Mouse (Mus musculus): Measurements from ENCODE around the gene Tnfsf11.

DNA sequence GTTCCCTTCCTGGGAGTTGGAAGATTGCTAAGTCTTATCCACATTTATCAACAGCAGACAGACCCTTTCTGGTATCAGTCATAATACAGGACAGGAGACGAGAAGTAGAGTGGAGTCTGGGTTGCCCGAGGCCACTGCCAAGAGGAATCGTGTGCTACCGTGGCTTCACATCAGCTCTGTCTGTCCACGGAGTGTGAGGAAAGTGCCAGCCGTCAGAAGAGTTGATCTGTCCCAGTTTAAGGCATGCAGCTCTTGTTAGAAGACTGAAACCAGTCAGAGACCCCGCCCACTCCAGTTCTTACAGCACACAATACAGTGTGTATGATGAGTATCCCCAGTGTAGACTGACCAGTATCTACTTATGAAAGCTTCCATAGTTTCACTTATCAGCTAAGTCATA is 45.2 kb downstream of the Tnfsf11 start:
- TF ChIP-seq CTCF (IDR thresholded peaks at IDR 0.05; ENCODE audit: control insufficient read depth, insufficient read depth, insufficient read length) (no peak), USF1 (IDR thresholded peaks at IDR 0.05; ENCODE audit: low read depth) (no peak), MYOG (IDR thresholded peaks at IDR 0.05; ENCODE audit: control insufficient read depth, extremely low read depth, insufficient read length) (no peak), MAX (IDR thresholded peaks at IDR 0.05) (no peak)
